10 mouse cellular contexts compared by ENCODE assay signal in the genomic region with DNA sequence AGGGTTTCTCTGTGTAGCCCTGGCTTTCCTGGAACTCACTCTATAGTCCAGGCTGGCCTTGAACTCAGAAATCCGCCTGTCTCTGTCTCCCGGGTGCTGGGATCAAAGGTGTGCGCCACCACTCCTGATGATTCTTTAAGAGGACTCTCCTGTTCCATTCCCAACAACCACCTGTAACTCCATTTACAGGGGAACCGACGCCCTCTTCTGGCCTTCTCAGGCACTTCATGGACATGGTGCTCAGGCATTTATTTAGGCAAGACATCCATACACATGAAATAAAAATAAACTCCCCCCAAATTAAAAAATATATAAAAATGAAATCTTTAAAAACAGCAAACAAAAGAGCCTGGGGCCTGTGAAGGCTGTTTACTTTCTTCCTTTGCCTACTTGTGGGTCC. TPM values are rescaled to one million over a fixed set of nuclear protein-coding genes. Genes with fewer than 3 reads are reported as not detected.
DNase-seq lines count a peak whose midpoint lies in the region; ATAC-seq and TF ChIP-seq lines count a peak whose summit lies in the region.
"Had no signal": no experiment of that assay in that cellular context is flagged by ENCODE, and none has a peak within 500 bp of the region (broad histone marks: within the 10 kb centered on the region; RNA-seq: fewer than 3 reads in every experiment).

No protein-coding gene starts in this region.

- no peak overlapping the region for H3K4me2 ChIP-seq in neural tube, embryonic 15.5 days
- H3K4me2 ChIP-seq in midbrain, embryonic 13.5 days (replicated peaks) = no peak overlapping the region
- H3K4me2 ChIP-seq: hindbrain, embryonic 15.5 days had no signal

- no peaks in the 10 kb centered on the region for H3K9me3 ChIP-seq in neural tube, embryonic 15.5 days (replicated peaks)
- H3K9me3 ChIP-seq in midbrain, embryonic 13.5 days = no peaks in the 10 kb centered on the region
- H3K9me3 ChIP-seq: hindbrain, embryonic 15.5 days had no signal

- no peaks in the 10 kb centered on the region for H3K27me3 ChIP-seq in neural tube, embryonic 15.5 days (replicated peaks)
- H3K27me3 ChIP-seq in midbrain, embryonic 13.5 days = no peaks in the 10 kb centered on the region
- H3K27me3 ChIP-seq: hindbrain, embryonic 15.5 days had no signal

- DNase-seq in gastrocnemius, adult 2 months = peak; percentile 57
- no peak for DNase-seq in gastrocnemius, adult 8-10 months (ENCODE audit: low spot score in 2 of 2)
- DNase-seq in neural tube, embryonic 10.5 days (ENCODE audit: extremely low spot score, low spot score) = peak; percentile 61
- peak; percentile 85 for DNase-seq in cerebellum, adult 9-10 months
- DNase-seq in lung, adult 18-20 months = peak; percentile 46 to 57
- DNase-seq in thymus, postnatal 14 days = peak; percentile 70

- no peak for ATAC-seq in neural tube, embryonic 15.5 days (ENCODE audit: low FRiP score)
- no peak for ATAC-seq in midbrain, embryonic 13.5 days

- intact Hi-C loops in gastrocnemius, adult 2 months (cut with DNase I) = loop anchor here (2.0 kb wide), 1 partner anchor 22 kb away; no protein-coding TSS in a partner anchor

- peaks cover 39% of the 10 kb centered on the region for H3K4me1 ChIP-seq in neural tube, embryonic 15.5 days
- peaks cover 37% of the 10 kb centered on the region for H3K4me1 ChIP-seq in midbrain, embryonic 13.5 days (replicated peaks)

- H3K27ac ChIP-seq in gastrocnemius, adult 2 months = peak overlapping the region; percentile 98
- H3K27ac ChIP-seq in neural tube, embryonic 15.5 days (replicated peaks) = no peak overlapping the region
- H3K27ac ChIP-seq in midbrain, embryonic 13.5 days = no peak overlapping the region
- H3K27ac ChIP-seq: hindbrain, embryonic 15.5 days had no signal

- H3K4me3 ChIP-seq in gastrocnemius, adult 2 months = peak overlapping the region; percentile 97; the same call in 1 of the 2 replicates
- no peak overlapping the region for H3K4me3 ChIP-seq in neural tube, embryonic 15.5 days (replicated peaks)
- no peak overlapping the region for H3K4me3 ChIP-seq in midbrain, embryonic 13.5 days (replicated peaks)
- H3K4me3 ChIP-seq: hindbrain, embryonic 15.5 days; myocyte had no signal

- no peak overlapping the region for H3K9ac ChIP-seq in neural tube, embryonic 15.5 days (replicated peaks)
- no peak overlapping the region for H3K9ac ChIP-seq in midbrain, embryonic 13.5 days (replicated peaks)
- H3K9ac ChIP-seq: hindbrain, embryonic 15.5 days had no signal

- H3K36me3 ChIP-seq in neural tube, embryonic 15.5 days = peaks cover 34% of the 10 kb centered on the region
- peaks cover 30% of the 10 kb centered on the region for H3K36me3 ChIP-seq in midbrain, embryonic 13.5 days

- peak; percentile 65 for TF ChIP-seq CTCF in gastrocnemius, adult 2 months (IDR thresholded peaks at IDR 0.05)

- WGBS in neural tube, embryonic 15.5 days = 58% methylated on average over 5 of the region's 5 CpGs
- WGBS in midbrain, embryonic 13.5 days = 50% methylated on average over 5 of the region's 5 CpGs

RNA-seq across cellular contexts. Expression of a gene that starts 3.2 kb away (rescaled TPM):
- 10 to 100 TPM; 33.8 to 43.6 TPM for total RNA-seq in gastrocnemius, adult 2 months (2021)
- total RNA-seq in gastrocnemius, adult 8-10 months (2022) = 10 to 100 TPM; 28.2 to 31.7 (median 31.5) TPM
- 37.4 and 40.6 TPM in 2 replicates for polyA plus RNA-seq in neural tube, embryonic 15.5 days (2015; fragmentation: Nextera tagmentation; extraction: Ambion mirVana)
- 42.0 and 43.3 TPM in 2 replicates for polyA plus RNA-seq in midbrain, embryonic 13.5 days (2015; fragmentation: Nextera tagmentation; extraction: Ambion mirVana)

RNA-seq across cellular contexts. Expression of a gene that starts 6.5 kb away (rescaled TPM):
- total RNA-seq in gastrocnemius, adult 2 months (2021) = not detected
- not detected for total RNA-seq in gastrocnemius, adult 8-10 months (2022)
- 80.3 and 113 TPM in 2 replicates for polyA plus RNA-seq in neural tube, embryonic 15.5 days (2015; fragmentation: Nextera tagmentation; extraction: Ambion mirVana)
- 291 and 346 TPM in 2 replicates for polyA plus RNA-seq in midbrain, embryonic 13.5 days (2015; fragmentation: Nextera tagmentation; extraction: Ambion mirVana)
- polyA plus RNA-seq: myocyte had no signal

RNA-seq across cellular contexts. Expression of a gene that starts 38.8 kb away (rescaled TPM):
- total RNA-seq in gastrocnemius, adult 2 months (2021) = 1 to 10 TPM; 1.1 to 2.5 TPM
- 1 to 10 TPM; 1.2 to 3.5 (median 1.9) TPM for total RNA-seq in gastrocnemius, adult 8-10 months (2022)
- polyA plus RNA-seq in neural tube, embryonic 15.5 days (2015; fragmentation: Nextera tagmentation; extraction: Ambion mirVana) = 0.37 and 1.4 TPM in 2 replicates
- 0.40 TPM in 2 replicates for polyA plus RNA-seq in midbrain, embryonic 13.5 days (2015; fragmentation: Nextera tagmentation; extraction: Ambion mirVana)

Comparison
In these comparisons a context has a peak if more than half of its experiments do, and no peak if none do; other contexts are left out.
1. DNase-seq: peak in gastrocnemius, adult 2 months (single experiment), neural tube, embryonic 10.5 days (single experiment), cerebellum, adult 9-10 months (single experiment), lung, adult 18-20 months (2 of 2) and thymus, postnatal 14 days (single experiment); none in gastrocnemius, adult 8-10 months (0 of 2).